Mouse (Mus musculus) ES-CJ7 (cell line): Measurements from ENCODE around the gene Il15ra.

Source experiments
- DNase-seq: peaks from one replicate; pipeline ENCODE4 v3.0.0; 2011; ENCODE audit warnings: low read depth, low spot score

The Il15ra gene

DNA sequence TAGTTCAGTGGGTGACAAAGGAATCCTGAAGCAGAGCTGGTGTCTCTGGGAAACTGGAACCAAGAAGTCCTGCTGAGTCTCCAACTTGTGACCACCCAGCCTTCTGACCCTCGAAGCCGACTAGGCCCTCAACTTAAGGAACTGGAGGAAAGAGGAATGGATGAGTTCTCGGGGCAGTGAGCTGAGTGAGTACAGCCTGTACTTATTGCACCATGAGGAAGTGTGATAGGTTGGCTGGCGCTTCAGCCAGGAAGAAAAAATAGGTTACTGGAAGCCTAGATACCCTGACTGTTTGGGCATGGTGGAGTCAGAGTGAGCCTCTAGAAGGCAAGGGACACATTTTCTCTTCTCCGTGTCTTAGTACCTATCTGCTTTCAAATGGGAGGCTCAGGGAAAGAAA lies 3.4 kb downstream of the Il15ra start:
- no peak for DNase-seq

DNA sequence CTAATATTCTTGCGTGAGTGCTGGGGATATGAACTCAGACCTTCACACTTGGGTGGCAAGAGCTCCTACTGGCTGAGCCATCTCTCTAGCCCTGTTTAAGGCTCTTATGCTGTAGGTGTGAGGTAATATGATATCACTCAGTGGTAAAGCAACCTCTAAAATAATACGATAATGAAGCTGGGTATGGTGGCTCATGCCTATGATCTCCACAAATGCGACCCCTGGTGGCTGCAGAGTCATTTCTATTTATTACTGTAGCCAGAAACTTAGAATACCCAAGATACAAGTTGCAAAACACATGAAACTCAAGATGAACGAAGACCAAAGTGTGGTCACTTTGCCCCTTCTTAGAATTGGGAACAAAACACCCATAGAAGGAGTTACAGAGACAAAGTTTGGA lies 5.0 kb downstream of the Il15ra start:
- DNase-seq, result peak; percentile 20

DNA sequence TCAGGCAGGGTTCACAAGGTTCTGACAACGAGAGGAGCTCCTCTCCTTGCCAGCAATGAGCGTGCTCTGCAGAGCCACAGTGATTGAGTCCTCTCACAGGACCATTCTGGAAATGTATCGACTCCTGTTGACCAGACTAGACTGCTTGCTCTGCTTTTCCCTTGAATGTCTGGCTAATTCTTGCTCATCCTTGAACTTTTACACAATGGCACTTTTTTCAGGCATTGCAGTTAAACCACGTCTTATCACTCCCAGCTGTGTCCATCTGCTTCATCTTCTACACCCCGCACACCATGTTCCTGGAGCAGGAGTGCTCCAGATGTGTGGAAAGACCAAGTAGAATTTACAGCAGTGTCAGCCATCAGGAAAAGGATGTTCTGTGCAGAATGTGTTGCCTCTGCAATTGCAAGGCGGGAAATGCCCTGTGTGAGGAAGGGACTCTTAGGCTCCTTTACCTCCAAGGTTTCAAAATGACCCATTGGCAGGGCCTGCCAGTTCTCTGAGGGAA lies 7.4 kb downstream of the Il15ra start:
- DNase-seq, result no peak

DNA sequence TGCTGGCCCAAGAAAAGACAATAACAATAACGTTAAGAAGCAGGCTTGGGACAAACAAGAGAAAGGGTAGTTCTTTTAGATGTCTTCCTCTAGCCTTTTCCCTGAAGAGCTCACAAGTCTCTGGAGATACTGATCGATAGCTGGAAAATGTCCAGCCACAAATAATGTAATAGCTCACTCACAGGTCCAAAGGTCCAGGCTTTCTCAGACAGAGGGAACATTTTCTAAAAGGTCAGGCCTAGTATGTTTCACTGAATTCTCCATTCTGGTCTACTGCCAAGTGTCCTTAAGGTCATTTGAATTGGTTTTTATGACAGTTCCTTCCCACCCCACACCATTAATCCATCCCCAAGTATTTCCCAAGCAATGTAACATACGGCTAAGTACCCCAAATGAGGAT lies 7.9 kb downstream of the Il15ra start:
- no peak for DNase-seq

DNA sequence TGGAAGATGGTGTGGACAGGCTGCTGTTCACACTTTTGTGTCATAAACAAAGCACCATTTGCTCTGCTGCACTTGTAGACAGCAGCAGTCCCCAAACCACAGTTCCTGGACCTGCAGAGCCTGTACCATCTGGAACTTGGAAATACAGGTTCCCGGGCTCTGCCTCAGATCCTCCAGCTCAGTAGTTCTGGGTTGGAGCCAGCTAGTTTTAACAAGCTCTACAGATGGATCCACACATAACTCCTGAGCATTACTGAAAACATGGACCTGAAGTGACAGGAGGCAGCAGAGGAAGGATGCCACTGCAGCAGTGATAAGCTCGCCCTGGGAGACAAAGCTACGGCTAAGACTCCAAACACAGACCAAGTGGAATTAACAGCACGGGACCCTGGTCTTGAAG lies 9.4 kb downstream of the Il15ra start:
- DNase-seq, result no peak

DNA sequence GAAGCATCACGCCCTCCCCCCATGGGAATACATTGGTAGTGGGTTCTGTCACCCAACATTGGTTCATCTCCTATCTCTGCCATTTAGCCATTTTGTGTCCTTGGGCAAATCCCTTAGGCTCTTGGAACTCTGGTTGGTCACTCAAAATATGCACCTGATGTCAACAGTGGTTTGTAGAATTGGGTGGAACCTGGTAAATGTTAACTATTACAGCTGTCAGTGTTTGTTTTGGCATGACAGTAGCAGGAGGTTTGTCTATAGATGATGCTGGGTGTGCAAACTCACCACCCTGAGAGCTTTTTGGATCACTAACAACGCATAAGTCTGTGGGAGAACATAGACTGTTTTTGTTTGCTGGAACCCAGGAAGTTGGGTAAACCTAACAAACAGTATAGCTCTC lies 13.5 kb downstream of the Il15ra start:
- DNase-seq, result no peak

DNA sequence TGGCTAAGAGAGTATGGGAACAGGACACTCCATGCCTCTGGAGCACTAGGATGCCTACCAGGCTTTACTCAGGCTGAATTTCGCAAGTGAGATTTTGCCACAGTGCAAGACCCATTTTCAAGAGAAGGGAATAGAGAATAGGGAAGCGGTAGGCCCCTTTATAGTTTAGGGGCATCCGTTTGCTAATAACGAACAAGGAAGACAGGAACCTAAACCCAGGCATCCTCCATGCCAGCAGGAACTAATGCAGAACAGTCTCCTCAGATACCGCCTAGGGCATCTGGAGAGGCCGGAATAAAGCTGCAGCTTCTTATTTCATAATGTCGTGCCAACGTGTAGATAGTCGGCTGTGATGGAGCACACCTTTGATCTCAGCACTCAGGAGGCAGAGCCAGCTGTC lies 17.5 kb downstream of the Il15ra start:
- DNase-seq, result no peak

DNA sequence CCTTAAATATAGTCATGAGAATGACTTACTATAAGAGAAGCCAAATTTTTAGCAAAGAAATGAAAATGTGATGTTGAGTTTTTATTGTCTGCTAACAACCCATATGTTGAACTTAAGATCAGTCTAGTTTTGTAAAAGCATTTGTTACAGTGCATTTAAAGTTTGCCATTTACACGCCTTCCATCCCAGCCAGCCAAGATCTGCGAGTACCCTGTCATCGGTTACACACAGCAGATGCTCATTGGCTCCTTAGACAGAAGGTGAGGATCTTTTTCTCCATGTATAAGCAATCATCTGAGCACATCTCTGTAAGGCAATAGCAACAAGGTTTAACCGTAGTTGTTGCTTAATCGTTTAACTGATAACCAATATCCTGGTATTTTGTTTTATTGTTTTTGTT lies 22.5 kb downstream of the Il15ra start:
- DNase-seq, result no peak

DNA sequence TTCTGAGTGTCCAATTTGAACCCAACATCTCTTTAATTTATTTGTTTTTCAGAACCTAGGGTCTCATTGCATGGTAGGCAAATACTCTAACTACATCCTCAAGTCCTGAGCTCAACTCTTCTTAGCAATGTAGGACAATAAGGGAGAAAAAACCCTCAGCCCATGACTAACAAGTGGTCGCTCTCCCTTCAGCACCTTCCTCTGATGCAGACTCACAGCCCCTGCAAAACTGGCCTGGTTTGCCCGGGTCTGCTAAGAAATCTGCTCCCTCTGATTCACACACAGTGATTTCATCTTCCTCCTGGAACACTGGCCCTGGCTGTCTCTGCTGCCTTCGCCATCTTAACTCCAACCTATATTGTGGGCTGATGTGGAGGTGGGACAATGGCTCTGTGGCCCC lies 24.0 kb downstream of the Il15ra start:
- DNase-seq, result no peak

DNA sequence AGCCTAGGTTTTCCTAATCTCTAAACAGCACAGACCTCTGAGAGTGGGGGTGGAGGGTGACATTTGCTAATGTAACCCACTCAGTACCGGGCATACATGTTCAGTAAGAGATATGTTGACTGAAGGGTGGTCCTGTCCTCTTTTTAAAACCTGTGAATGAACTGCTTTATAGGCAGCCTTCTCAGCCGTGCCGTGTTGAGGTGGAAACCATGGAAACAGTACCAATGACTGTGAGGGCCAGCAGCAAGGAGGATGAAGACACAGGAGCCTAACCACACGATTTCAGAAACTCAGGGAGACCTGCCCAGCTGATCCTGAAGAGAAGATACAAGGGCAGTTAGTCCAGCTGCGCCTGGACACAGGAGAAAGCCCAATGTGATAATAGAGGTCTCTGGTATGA lies 27.9 kb downstream of the Il15ra start:
- no peak for DNase-seq

DNA sequence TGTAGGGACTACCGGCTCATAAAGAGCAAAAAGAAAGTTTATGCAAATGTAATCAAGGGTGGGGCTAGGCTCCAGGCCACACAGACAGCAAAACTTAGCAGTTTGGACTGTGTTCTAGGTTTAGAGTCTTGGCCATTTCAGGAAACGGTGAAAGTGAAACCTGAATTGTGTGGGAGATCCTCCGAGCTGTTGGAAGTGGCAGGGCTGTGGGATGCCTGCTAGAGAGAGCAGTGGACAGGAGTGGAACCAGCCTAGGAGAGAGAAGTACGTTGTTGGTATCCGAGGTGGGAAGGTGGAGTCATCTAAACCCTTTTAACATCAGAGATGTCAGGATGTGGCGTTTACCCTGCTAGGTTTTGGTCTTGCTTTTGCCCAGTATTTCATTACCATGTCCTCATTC lies 30.8 kb downstream of the Il15ra start:
- DNase-seq, result no peak

DNA sequence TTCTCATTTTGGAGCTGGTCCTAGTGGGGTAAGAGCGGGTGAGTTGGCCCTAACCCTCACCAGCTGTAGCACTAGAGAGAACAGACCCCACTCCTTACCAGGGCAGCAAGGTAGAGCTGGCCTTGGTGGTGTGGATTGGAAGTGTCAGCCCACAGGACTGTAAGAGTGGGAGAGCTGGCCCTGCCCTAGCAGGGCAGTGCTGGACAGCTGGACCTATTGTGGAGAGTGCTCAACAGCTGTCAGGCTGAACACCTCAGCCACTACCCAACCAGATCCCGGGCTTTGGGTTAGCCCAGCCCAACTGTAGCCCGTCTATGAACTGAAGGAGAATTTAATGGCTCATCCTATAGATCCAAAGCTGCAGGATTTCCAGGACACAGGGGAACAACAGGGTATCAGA lies 33.7 kb downstream of the Il15ra start:
- DNase-seq, result no peak

DNA sequence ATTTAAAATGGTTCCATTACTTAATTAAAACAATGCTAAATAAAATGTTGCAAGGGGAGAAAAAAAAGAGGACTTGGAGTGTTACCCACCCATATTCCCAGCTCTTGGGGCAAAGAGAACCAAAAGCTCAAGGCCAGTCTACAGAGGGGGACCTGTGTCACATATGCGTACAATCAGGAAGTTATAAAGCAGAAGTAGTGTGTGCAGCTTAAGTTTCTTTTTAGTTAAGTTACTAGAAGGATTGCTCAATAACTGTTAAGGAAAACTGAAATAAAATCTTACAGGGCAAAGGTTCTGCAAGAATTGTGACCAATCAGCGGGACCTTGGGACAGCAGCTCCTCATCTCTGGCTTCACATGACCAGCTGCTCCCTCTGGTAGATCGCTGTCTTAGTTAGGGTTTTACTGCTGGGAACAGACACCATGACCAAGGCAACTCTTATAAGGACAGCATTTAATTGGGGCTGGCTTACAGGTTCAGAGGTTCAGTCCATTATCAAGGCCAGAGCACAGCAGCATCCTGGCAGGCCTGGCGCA lies 34.5 kb downstream of the Il15ra start:
- no peak for DNase-seq

DNA sequence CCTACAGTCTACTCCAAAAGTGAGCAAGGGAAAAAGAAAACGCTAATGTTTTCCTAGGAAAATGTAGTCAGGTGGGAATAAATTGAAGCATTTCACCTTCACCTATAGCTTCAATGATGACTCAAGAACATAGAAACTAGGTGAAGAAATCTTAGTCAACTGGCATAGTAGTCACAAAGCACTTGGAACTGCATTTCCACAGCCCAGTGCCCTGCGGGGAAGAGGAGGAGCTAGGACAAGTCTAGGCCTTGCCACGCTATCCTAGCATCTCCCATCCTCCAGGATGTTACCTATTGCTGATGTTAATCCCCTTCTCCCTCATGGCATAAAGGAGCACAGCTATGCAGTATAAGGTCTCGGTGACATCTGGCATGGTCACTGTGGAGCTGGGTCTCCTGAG lies 57.5 kb downstream of the Il15ra start:
- no peak for DNase-seq

DNA sequence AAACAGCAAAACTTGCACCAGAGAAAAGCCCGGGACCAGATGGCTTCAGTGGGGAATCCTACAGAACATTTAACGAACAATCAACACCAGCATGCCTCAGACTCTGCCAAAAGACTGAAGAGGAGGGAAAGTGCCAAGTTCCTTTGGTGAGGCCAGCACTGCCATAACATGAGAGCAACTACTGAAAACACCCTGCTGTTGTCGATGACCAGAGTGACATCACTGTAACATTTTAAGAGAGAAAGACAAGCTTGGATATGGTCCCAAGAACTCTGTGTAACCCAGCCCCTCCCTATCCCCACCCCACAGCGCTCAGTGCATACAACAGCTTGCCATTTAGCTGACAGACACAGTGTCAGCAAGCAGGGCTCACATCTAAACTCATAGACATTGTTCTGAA lies 60.6 kb downstream of the Il15ra start:
- no peak for DNase-seq

DNA sequence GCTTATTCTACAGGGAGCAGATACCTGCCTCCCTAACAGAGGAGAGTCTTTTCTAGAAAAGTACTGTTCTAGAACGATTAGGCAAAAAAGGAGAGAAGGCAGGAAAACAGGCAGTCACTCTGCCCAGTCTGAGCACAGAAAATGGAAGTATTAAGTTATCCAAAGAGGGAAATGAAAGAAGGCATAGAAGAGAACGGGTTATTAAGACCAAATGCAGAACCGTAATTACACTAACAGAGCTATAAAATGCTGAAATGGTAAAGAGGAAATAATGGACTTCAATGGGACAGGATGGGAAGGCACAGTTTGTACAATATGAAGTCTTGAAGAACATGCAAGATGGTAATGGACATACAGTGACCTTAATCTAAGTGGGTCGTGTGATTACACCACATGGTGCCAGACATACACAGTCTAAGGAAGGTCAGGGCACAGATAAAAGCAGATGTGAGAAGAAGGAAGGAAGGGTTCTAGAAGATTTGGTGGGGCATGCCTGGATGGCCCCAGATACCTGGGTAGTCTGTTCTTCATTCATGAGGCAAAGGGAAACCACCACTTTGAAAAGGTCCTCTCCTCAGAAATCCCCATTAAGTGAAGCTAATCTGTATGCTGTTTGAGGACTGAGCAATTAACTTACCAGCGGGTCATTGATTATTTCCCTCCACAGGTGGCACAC lies 61.5 kb downstream of the Il15ra start:
- no peak for DNase-seq

DNA sequence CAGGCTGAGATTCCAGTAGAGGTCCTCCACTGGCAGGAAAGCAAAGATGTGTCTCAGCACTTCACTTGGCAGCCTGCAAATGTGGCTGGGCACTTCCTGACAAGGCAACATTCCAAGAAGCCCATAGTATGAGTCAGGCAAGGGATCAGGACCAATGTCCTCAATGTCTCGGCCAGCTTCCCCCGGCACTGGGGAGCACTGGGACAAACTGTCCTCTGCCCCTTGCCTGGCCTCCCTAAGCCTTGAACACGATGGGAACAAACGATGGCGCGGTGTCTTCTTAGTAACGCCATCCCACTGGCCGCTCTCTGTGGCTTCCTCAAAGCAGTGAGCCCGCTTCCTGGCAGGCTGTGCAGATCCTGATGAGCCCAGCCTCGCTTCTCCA lies 62.1 kb downstream of the Il15ra start:
- DNase-seq, result no peak

DNA sequence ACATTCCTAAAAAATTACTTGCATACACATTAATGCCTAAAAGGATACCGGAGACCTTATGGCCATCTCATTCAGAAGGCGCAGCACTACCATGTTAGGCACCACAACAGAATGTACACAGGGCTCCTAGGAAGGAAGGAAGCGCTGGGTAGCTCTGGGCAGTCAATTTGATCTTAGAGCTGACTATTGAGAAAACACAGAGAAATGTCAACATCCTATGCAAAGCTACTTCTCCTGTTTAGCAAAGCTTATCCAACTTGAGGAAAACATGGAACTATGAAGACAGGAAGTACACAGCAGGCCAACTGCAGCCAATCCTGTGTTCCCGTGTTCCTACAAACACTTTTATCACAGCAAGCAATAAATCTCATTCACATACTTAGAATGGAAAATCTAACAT lies 66.6 kb downstream of the Il15ra start:
- no peak for DNase-seq

DNA sequence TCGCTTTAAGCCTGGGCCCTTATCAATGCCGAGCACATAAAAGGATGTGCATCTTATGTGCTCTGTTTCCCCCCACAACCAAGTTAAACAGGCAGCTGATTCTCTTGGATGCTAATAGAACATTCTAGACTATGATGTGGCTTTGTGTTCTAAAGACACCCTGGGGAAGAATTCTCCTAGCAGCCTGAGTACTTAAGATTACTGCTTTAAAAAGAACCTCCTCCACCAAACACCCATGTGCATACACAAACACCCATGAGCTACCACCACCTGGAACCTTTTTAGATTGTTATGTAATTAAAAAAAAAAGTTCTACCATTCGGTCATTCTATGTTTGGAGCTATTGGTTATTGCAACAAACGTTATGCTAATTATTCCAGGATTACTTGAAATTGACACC lies 67.3 kb downstream of the Il15ra start:
- no peak for DNase-seq

DNA sequence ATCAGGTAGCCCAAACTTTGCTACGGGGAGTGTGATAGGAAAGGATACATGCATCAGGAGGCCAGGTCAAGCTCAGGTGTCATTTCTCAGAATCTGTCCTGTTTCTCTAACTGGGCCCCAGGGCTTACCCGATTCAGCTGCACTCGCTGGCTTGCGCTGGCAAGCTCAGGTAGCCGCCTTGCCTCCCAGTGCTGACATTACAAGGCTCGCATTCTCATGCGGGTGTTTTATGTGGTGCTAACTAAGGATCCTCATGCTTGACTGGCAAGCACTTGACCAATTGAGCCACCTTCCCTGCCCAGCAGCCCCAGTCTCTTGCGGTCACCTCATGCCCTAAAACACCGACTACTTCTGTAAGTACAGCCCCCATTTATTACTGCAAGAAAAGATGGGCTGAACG lies 69.3 kb downstream of the Il15ra start:
- DNase-seq, result no peak

DNA sequence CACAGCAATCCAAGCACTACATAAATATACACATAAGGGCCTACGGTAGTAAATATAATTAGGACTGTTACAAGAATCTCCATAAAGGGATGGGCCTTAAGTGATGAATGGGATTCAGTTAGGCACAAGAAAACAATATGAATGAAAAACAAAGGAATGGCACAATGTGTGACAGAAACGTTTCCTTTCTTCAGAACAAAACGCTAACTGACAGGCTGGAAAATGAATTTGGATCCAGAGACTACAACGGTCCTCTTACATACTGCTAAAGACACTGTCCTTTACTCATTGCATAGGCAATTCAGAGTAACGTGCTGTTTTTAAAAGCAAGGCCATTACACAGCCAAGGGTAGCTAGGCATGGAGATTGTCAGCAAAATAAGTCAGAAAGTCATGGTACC lies 70.0 kb downstream of the Il15ra start:
- DNase-seq, result no peak

DNA sequence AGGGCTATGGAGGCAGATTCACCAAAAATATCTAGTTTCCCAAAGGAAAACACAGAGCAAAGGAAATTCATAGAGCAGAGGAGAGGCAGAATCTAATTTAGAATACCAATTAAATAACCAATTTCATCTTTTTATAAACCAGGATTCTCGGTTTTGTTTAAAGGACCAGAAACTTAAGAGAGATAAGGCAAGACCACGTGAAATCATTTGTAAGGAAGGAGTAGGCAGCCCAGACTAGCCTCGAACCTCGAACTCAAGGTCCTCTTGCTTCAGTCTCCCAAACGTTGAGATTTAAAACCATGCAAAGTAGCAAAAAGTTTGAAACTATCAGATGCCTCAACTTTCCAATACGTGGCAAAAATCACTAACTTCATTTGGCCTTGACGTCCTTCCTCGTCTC lies 71.3 kb downstream of the Il15ra start:
- DNase-seq, result no peak

DNA sequence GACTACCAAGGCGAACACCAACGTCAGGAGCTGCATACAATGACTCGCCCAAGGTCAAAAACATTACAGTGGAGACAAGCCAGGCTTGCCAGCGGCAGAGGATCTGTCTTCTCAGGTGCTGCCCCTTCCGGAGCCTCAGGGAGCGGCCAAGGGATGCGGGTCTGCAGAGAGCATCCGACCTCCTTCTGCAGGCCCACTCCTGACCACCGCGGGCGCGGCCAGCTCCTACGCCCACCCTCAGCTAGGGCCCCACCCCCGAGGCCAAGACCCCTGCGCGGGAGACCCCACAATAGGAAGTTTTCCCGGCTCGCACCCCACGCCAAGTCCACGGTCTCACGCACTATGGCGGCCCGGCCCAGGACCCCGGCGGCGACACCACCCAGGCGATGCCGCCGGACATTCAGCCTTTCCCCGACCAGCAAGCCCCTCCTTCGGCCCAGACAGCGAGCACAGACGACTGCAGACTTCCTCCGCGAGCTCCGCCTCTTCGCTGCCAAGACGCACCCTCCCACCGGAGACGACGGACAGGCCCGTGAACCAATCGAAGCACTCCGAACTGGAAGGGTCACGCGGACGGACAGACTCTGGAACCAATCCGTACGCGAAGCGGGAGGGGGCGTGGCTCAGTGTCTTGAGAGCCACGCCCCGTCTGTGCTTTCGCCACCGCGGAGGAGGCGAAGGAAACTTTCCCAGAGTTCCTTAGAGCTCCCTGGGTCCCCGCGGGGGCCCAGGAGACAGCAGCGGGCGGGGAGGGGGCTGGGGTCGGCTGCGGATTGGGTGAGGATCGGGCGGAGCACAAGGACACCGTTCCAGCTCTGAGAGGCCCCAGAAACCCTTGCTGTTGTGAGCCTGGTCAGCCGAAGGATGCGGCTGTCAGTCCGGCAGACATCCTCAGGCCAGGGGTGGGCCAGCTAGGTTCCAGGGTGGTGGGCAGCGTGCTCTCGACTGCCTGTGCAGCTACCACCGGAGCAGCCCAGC lies 72.3 kb downstream of the Il15ra start, which contains the start of the genes Fbh1 and Ankrd16:
Gene Fbh1 (minus strand): TSS at position 492 of the 978 bp plus-strand sequence.
Gene Ankrd16 (plus strand): TSS at position 786 of the 978 bp plus-strand sequence.
- peak; percentile 100 for DNase-seq
